Mouse (Mus musculus): ENCODE measurements around the gene Zfp385c.

DNA sequence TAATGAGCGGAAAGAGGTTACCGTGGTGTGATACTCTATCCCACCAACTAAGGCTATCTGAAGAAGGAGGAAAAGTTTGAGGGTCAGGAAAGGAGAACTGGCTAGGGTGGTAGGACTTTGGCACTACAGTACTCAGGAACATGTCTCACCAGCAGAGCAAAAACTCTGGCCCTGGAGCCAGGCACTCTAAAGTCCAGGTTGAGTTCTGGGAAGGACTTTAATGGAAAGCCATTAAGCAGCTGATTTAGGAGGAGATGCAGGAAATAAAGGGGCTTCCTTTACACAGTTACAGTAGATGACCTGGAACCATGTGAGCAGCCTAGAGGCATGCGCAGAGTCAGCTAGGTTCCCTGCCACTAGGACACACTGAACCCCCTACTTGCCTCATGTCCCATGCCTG lies 34.9 kb upstream of the Zfp385c start:
- TF ChIP-seq GATA1 (IDR thresholded peaks at IDR 0.05; ENCODE audit: borderline replicate concordance, low read length): no peak
- TF ChIP-seq FLI1 (IDR thresholded peaks at IDR 0.05; ENCODE audit: low read length): no peak
